Mouse (Mus musculus): ENCODE measurements at regions not wholly inside any gene's neighbourhood (a gene's known extent, or its start where the extent isn't known, plus 50 kb on each side); places are given as distances from the start of the nearest gene placed in this dataset.

- no peak for DNase-seq (ENCODE audit: low read depth, low spot score)
Observed at GRCm38 (mm10) chr2:114828192-114828591, 173.4 kb upstream of the Dph6 start.

DNA sequence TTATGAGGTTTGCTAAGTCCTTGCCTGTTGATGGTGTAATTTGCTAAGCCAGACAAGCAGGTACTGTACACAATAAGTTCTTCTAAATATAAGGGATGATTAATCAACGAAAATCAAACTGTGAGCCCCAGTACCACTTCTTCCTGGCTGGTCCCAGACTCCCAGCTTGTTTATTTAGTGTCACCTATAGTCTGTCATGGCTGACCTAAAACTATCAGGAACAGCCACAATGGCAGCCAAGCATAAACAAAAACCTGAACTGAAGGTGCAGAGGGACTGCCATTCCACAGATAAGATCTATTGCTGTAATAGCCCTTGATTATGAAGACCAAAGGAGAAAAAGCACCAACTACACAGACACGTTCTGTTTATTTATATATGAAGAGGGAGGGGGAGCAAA lies 180.9 kb upstream of the Dph6 start:
- no peak for DNase-seq (ENCODE audit: low read depth, low spot score)

- DNase-seq (ENCODE audit: low read depth, low spot score): no peak
Observed at GRCm38 (mm10) chr2:114843696-114844388, 189.1 kb upstream of the Dph6 start.

GRCm38 (mm10) chr2:114844389-114844771 lies 189.6 kb upstream of the Dph6 start:
- no peak for DNase-seq (ENCODE audit: low read depth, low spot score)

DNA sequence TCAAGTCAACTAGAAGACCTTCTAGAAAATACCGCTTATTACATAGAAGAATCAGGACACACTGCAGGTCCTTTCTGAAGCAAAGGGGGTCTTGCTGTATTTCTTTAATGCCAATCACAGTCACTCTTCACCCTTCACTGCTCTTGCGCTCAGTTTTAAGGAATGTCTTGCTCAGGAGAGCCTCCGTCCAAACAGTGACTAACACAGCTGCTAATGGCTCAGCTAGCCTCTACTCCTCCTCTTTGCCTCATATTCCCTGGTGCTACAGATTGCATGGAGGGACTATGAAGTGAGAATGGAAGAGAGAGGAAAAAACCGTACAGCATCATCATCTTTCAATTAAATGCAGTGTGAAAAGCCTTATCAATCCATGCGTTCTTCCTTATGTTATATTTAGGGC lies 193.7 kb upstream of the Dph6 start:
- DNase-seq (ENCODE audit: low read depth, low spot score): no peak

GRCm38 (mm10) chr2:114848914-114849313 lies 194.2 kb upstream of the Dph6 start:
- no peak for DNase-seq (ENCODE audit: low read depth, low spot score)

DNA sequence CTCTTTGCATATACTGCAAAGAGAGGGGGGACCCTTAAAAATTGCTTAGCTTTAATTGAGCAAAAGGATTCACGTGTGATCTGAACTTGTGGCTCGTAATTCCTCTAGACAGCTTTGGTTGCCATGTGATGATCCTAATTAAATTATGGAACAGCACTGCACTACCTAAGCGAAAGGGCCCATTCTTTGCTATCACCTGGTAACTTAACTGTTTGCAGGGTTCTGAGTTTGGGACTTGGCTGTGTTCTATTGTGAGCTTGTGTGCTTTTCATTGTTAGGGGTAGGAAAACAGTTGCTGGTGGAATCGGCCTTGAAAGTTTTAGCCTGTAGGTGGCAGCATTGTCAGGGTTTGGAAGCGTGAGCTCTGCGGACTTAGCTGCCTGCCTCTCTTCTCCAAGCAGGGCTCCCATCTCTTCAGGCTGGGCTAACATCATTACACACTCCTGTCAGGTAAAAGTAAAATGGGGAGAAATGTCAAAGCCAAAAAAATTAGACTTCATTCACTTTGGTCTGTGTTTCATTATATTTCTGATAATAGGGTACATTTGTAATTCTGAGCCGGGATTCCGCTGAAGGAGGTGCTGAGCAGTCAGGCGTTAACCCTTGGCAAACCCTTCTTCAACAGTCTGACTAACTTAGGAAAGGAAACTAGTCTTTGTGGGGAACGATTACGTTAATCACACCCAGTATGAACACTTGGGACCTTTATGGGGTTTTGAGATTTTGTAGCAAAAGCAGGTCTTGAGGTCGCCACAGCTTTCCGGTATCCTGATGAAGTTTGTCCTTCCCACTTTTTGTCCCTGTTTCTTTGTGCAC lies 199.2 kb upstream of the Dph6 start:
- DNase-seq (ENCODE audit: low read depth, low spot score): peak; percentile 82

DNA sequence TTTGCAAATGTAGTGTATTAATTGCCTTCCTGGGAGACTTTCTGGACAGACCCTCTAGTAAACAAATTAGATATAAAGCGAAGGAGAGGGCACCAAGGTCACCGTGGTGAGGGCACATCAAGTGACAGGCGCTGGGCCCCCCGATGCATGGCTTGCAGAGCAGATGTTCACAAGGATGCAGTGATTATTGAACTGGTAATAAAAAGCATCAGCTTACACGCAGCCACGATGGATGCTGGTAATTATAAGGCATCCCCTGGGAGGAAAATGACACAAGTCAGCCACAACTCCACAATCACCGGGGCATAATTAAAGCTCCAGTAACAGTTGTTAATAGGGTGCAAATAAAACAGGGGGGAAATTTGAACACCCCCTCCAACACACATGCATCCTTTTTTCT lies 217.5 kb upstream of the Dph6 start:
- DNase-seq (ENCODE audit: low read depth, low spot score): no peak

- DNase-seq (ENCODE audit: low read depth, low spot score): no peak
Observed at GRCm38 (mm10) chr2:114873090-114873489, 218.3 kb upstream of the Dph6 start.

DNA sequence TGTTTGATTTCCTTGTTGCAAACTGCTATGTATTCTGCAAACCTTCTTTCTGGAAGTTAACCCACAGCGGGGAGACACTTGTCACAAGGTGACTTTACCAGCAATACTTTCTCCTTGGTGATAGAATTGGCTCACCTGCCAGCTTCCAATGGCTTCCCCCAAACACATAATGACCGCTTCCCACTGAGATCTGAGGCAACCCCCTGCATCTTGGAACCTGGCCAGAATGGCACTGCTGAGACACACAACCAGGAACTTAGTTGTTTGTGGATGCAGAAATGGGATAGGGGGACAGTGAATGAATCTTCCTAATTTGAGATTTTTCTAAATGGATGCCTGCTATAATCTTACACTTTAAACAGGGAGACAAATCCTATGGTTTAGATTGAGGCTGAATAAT lies 224.3 kb upstream of the Dph6 start:
- DNase-seq (ENCODE audit: low read depth, low spot score): no peak

GRCm38 (mm10) chr2:114879784-114880183 lies 225.0 kb upstream of the Dph6 start:
- DNase-seq (ENCODE audit: low read depth, low spot score): no peak

- DNase-seq (ENCODE audit: low read depth, low spot score): no peak
Observed at GRCm38 (mm10) chr2:114885734-114886260, 231.0 kb upstream of the Dph6 start.

DNA sequence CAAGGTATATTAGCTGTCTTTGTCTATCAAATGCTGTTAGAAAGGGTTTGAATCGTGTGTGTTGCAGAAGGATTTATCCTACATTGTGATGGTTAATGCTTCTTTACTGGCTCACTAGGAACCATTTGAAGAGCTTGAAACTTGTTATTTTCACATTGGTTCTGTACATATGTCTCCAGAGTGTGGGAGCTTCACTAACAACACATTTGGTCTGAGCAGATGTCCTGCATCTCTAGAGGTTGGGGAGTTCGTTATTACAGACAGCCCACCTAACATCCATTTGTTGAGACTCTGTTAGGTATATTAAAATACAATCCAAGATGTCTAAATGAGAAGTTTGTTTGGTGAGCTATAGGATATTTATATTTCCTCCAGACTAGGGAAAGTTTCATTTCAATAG lies 244.0 kb upstream of the Dph6 start:
- no peak for DNase-seq (ENCODE audit: low read depth, low spot score)

DNA sequence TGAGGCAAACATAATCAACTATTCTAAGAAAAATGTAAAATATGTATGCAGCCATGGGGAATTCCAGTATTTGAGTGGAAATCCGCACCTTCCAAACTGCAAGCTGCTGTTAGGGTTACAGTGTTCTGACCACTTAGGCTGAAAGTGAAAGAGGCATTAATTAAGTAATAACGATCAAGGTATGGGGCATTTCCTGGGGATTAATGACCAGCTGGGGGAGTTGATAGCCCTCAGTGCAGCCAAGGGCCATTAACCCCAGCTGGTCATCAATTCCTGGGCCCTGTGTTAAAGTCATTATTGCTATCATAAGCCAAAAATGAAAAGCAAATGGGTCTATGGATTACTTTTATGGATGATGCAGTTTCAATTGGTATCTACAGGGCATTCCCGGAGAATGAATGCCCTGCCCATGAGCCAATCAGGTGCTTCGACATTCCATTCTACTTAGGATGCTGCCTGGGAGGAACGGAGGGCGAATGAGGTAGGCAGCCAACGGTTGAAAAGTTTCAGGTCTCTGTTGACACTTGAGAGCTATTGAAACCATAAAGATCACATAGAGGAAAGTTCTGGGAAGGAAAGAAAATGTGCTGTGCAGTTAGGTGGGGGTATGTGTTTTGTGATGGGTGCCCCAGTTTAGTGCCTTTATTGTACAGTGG lies 257.2 kb upstream of the Dph6 start:
- no peak for DNase-seq (ENCODE audit: low read depth, low spot score)

- no peak for DNase-seq (ENCODE audit: low read depth, low spot score)
Observed at GRCm38 (mm10) chr2:114915025-114915690, 260.4 kb upstream of the Dph6 start.

DNA sequence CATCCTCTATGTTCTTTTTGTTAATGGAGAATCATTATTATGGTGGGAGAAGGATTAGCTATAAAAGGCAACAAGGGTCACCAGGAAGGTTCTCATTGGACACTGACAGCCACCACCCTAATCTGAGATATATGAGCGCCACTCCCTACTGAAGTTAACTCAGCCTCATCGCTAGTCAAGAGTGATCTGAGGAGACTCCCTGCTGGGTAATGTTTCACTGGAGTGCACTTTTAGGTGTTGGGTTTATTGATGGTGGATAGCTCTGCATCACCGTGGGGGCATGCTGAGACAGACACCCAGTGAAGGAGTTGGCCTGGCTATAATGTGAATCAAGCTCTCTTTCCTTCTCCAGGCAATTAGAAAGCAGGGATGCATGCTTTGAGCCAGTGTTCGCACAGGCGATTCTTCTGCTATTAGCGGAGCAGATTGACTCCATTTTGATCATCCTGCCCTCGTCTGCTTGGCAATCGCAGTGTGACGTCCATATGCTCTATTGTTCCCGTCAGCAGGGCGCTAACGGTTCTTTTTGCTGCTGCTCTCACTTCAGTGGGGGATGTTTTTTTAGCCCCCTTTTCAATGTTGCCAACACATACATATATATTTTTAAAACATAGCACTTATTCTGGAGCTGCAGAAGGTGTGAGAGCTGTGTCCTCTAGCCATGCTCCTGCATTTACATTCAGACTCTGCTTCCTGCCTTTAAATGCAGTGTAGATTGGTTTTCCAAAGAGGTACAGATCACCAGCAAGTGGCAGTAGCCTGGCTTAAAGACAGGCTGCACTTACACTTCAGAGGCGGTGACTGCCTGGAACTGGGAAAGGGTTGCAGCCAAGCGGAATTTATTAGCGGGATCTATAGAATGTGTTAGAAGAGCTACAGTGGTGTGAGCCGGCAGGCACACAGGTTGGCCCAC lies 263.9 kb upstream of the Dph6 start:
- no peak for DNase-seq (ENCODE audit: low read depth, low spot score)

DNA sequence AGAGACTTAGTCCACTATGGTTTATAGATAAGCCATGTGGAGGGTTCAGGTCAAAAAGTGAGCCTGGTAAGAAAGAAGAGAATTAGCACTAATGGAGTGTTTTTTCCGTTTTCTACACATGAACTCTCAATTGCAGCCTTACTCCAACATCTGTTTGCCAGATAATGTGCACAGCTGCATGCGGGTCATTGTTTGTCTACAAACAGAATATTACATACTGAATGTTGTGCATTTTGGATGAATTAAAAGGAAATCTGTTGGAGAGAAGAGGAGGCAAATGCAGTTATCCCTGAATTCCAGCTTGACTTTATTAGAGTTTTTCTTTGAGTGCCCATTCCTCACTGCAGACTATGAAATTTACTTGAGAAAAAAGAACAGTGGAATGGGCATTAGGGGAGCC lies 269.1 kb upstream of the Dph6 start:
- no peak for DNase-seq (ENCODE audit: low read depth, low spot score)

DNA sequence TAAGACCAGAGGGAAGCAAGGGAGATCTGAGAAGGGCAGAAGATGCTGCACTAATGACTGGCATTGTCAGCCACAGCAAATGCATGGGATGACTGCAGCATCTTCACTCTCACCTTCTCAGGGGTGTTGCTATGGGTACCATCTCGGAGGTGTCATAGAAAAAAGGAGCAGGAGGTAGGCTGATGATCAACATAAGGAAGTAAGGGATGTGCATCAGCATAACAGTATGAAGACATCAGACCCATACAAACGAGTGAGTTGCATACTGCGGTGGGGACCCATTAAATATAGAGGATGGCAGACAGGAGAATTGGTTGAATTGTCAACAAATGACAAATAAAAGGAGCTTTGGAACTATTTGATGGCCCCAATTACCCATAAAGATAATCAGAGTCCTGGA lies 280.7 kb upstream of the Dph6 start:
- no peak for DNase-seq (ENCODE audit: low read depth, low spot score)

- no peak for DNase-seq (ENCODE audit: low read depth, low spot score)
Observed at GRCm38 (mm10) chr2:114938416-114939147, 283.8 kb upstream of the Dph6 start.

DNA sequence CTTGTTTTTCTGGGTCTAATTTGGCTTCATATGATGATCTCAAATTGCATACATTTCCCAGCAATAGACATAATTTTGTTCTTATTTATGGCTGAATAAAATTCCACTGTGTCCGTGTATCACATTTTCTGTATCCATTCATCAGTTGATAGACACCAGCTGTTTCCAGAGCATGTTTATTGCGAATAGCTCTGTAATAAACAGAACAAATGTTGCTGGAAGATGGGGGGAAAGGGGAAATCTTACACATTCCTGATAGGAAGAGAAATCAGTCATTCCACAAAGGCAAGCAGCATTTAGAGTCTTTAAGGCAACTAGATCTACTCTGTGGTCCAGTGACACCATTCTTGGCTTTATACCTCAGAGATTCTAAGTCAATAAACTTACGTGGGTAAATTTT lies 311.3 kb upstream of the Dph6 start:
- no peak for DNase-seq (ENCODE audit: low read depth, low spot score)
